Mouse (Mus musculus): ENCODE data around the gene Nfu1. TPM values are rescaled to one million over a fixed set of nuclear protein-coding genes. Genes with fewer than 3 reads are reported as not detected.

Gene Nfu1
- polyA plus RNA-seq, 1 experiment from 2014 or later: 104 TPM

GRCm38 (mm10) chr6:87034395-87034794 lies 25.4 kb downstream of the Nfu1 start:
- Histone ChIP-seq H3K27me3 (replicated peaks; ENCODE audit: control insufficient read depth, insufficient read depth, low read length) (no peaks in the 10 kb centered on the region), H3K9ac (ENCODE audit: low read depth, low read length) (no peak overlapping the region), H3K4me2 (ENCODE audit: low read depth, low read length) (no peak overlapping the region), H3K9me3 (ENCODE audit: control insufficient read depth, low read length) (peaks cover 8% of the 10 kb centered on the region; the same call in 1 of the 2 replicates), H3K4me3 (ENCODE audit: low read depth, low read length) (no peak overlapping the region), H3K36me3 (ENCODE audit: control insufficient read depth, insufficient read depth, low read length) (peaks cover 11% of the 10 kb centered on the region; the same call in 1 of the 2 replicates), H3K27ac (replicated peaks; ENCODE audit: low read depth, low read length) (no peak overlapping the region), H3K4me1 (ENCODE audit: control insufficient read depth, insufficient read depth, low read length) (no peaks in the 10 kb centered on the region)
- WGBS: 90% methylated on average over 3 of the region's 3 CpGs
- DNase-seq (ENCODE audit: low spot score) (no peak), ATAC-seq (ENCODE audit: low read depth) (no peak)

DNA sequence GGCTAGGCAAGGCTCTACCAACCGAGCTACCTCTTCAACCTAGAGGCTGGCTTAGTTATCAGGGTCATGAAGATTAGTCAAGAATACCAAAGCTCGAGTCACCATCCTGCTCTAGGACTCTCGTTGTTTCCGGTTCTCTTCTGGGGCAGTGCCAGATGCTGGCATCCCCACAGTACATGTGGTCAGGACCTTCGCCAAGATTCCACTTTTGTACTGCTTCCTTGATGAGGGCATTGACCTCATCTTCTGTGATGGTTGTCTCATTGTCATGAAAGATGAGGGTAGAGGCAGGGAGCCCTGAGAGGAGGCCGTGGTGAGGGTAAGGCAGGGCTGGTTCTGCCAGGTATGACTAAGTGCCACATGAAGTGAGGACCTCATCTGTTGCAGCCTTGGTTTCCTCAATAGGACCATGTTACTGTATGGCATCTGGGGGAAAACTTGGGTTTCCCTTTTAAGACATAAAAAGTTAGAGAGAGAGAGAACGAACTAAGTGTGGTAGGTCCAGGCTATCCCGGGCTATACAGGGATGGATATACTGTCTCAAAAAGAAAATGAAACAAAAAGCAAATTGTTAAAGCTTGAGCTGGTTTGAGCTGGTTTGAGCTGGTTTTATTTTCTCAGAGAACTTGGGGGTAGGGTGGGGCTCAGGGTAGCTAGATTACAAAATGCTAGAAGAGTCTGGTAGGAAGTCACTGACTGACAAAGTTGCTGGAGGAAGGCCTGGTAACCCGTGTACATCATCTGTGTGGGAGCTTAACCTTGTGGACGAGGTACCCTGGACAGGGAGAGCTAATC lies 29.0 kb downstream of the Nfu1 start:
- Histone ChIP-seq H3K9me3 (ENCODE audit: control insufficient read depth, low read length) (peaks cover 8% of the 10 kb centered on the region; the same call in 1 of the 2 replicates), H3K4me1 (ENCODE audit: control insufficient read depth, insufficient read depth, low read length) (0 out of 2 replicates have a peak, but pooled peaks cover 5% of the 10 kb centered on the region), H3K36me3 (ENCODE audit: control insufficient read depth, insufficient read depth, low read length) (no peaks in the 10 kb centered on the region; the same call in 1 of the 2 replicates), H3K4me2 (ENCODE audit: low read depth, low read length) (no peak overlapping the region), H3K27me3 (replicated peaks; ENCODE audit: control insufficient read depth, insufficient read depth, low read length) (no peaks in the 10 kb centered on the region), H3K9ac (ENCODE audit: low read depth, low read length) (no peak overlapping the region), H3K27ac (replicated peaks; ENCODE audit: low read depth, low read length) (no peak overlapping the region), H3K4me3 (ENCODE audit: low read depth, low read length) (no peak overlapping the region)
- no peak for DNase-seq (ENCODE audit: low spot score)
- 79% methylated on average over 10 of the region's 10 CpGs for WGBS
- no peak for ATAC-seq (ENCODE audit: low read depth)

DNA sequence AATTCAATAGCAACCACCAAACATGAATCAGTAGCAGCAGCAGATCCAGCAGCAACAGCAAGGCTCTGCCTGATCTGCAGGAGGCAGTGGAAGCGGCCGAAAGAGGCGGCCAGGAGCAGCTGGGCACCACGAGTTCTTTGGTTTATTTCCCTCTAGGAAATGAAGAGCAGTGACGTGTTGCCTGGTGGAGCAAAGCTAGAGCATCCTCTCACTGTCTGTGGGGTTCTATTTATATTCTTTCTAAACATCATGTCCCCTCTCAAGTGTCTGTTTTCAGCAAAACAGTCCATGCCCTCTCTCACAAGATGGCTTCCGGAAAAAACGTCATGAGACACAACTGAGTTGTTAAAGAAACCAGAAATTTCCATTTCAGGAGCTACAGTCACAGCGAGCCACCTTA lies 30.1 kb downstream of the Nfu1 start:
- ATAC-seq (ENCODE audit: low read depth): no peak
- H3K27ac ChIP-seq (replicated peaks; ENCODE audit: low read depth, low read length): no peak overlapping the region
- no peaks in the 10 kb centered on the region for H3K27me3 ChIP-seq (replicated peaks; ENCODE audit: control insufficient read depth, insufficient read depth, low read length)
- H3K36me3 ChIP-seq (ENCODE audit: control insufficient read depth, insufficient read depth, low read length): no peaks in the 10 kb centered on the region; the same call in 1 of the 2 replicates
- WGBS: 87% methylated on average over 8 of the region's 8 CpGs
- H3K4me1 ChIP-seq (ENCODE audit: control insufficient read depth, insufficient read depth, low read length): peaks cover 14% of the 10 kb centered on the region; the same call in 1 of the 2 replicates
- DNase-seq (ENCODE audit: low spot score): no peak
- H3K9ac ChIP-seq (ENCODE audit: low read depth, low read length): no peak overlapping the region
- peaks cover 8% of the 10 kb centered on the region; the same call in 1 of the 2 replicates for H3K9me3 ChIP-seq (ENCODE audit: control insufficient read depth, low read length)
- no peak overlapping the region for H3K4me2 ChIP-seq (ENCODE audit: low read depth, low read length)
- no peak overlapping the region for H3K4me3 ChIP-seq (ENCODE audit: low read depth, low read length)

DNA sequence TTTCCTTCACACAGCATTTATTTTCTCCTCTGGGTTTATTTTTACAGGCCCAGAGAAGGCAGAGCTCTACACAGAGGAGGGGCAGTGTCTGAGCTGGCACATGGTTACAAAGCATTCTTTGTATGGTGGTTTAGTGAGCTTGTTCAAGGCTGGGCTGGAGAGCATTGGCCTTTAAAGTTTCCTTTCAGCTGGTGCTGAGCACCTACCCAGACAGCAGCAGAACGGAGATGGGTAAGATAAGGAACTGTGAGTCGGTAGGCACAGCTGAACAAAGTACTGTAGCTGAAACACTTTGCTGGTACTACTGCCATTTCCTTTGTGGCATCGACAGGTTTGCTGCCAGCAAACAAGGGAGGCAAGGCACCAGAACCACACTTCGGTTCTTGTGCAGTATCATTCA lies 31.9 kb downstream of the Nfu1 start:
- no peak overlapping the region for H3K4me3 ChIP-seq (ENCODE audit: low read depth, low read length)
- H3K4me1 ChIP-seq (ENCODE audit: control insufficient read depth, insufficient read depth, low read length): peaks cover 17% of the 10 kb centered on the region; the same call in 1 of the 2 replicates
- no peak for ATAC-seq (ENCODE audit: low read depth)
- DNase-seq (ENCODE audit: low spot score): peak; percentile 38
- no peak overlapping the region for H3K4me2 ChIP-seq (ENCODE audit: low read depth, low read length)
- H3K27me3 ChIP-seq (replicated peaks; ENCODE audit: control insufficient read depth, insufficient read depth, low read length): no peaks in the 10 kb centered on the region
- peak overlapping the region; percentile 99 for H3K27ac ChIP-seq (replicated peaks; ENCODE audit: low read depth, low read length)
- peaks cover 8% of the 10 kb centered on the region; the same call in 1 of the 2 replicates for H3K9me3 ChIP-seq (ENCODE audit: control insufficient read depth, low read length)
- WGBS: 58% methylated on average over 4 of the region's 4 CpGs
- H3K36me3 ChIP-seq (ENCODE audit: control insufficient read depth, insufficient read depth, low read length): no peaks in the 10 kb centered on the region; the same call in 1 of the 2 replicates
- H3K9ac ChIP-seq (ENCODE audit: low read depth, low read length): no peak overlapping the region

DNA sequence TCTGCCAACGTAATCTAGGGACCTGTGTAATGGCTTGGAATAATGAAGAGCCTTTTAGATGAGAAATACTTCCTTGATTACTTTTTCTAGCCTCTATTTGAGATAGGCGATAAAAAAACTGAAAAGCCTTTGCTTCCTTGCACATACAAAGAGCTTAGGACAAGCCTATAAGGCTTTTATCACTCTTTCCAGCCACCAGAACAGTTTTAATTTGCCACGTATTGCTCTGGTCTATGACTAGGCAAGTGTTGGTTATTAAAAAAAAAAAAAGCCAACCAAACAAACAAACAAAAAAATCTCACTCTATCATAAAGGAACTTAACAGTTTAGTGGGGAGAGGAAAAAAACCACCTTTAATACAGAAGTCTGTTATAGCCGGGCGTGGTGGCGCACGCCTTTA lies 32.4 kb downstream of the Nfu1 start:
- ATAC-seq (ENCODE audit: low read depth) (no peak), DNase-seq (ENCODE audit: low spot score) (no peak)
- no peaks in the 10 kb centered on the region; the same call in 1 of the 2 replicates for H3K36me3 ChIP-seq (ENCODE audit: control insufficient read depth, insufficient read depth, low read length)
- H3K4me1 ChIP-seq (ENCODE audit: control insufficient read depth, insufficient read depth, low read length): peaks cover 17% of the 10 kb centered on the region; the same call in 1 of the 2 replicates
- peak overlapping the region; percentile 99 for H3K27ac ChIP-seq (replicated peaks; ENCODE audit: low read depth, low read length)
- peak overlapping the region; percentile 100; the same call in 1 of the 2 replicates for H3K4me3 ChIP-seq (ENCODE audit: low read depth, low read length)
- peaks cover 7% of the 10 kb centered on the region; the same call in 1 of the 2 replicates for H3K9me3 ChIP-seq (ENCODE audit: control insufficient read depth, low read length)
- H3K4me2 ChIP-seq (ENCODE audit: low read depth, low read length): peak overlapping the region; percentile 77
- 88% methylated on average over 7 of the region's 7 CpGs for whole genome bisulfite sequencing
- no peaks in the 10 kb centered on the region for H3K27me3 ChIP-seq (replicated peaks; ENCODE audit: control insufficient read depth, insufficient read depth, low read length)
- H3K9ac ChIP-seq (ENCODE audit: low read depth, low read length): peak overlapping the region; percentile 97; the same call in 1 of the 2 replicates

GRCm38 (mm10) chr6:87042004-87042336 lies 32.9 kb downstream of the Nfu1 start:
- Histone ChIP-seq H3K4me1 (ENCODE audit: control insufficient read depth, insufficient read depth, low read length) (peaks cover 17% of the 10 kb centered on the region; the same call in 1 of the 2 replicates), H3K9ac (ENCODE audit: low read depth, low read length) (peak overlapping the region; percentile 97), H3K9me3 (ENCODE audit: control insufficient read depth, low read length) (peaks cover 3% of the 10 kb centered on the region; the same call in 1 of the 2 replicates), H3K36me3 (ENCODE audit: control insufficient read depth, insufficient read depth, low read length) (no peaks in the 10 kb centered on the region; the same call in 1 of the 2 replicates), H3K27me3 (replicated peaks; ENCODE audit: control insufficient read depth, insufficient read depth, low read length) (no peaks in the 10 kb centered on the region), H3K27ac (replicated peaks; ENCODE audit: low read depth, low read length) (peak overlapping the region; percentile 99), H3K4me2 (ENCODE audit: low read depth, low read length) (peak overlapping the region; percentile 77), H3K4me3 (ENCODE audit: low read depth, low read length) (peak overlapping the region; percentile 100)
- ATAC-seq (ENCODE audit: low read depth) (peak; percentile 16), DNase-seq (ENCODE audit: low spot score) (no peak)
- WGBS: under 1% methylated on average over 11 of the region's 11 CpGs

DNA sequence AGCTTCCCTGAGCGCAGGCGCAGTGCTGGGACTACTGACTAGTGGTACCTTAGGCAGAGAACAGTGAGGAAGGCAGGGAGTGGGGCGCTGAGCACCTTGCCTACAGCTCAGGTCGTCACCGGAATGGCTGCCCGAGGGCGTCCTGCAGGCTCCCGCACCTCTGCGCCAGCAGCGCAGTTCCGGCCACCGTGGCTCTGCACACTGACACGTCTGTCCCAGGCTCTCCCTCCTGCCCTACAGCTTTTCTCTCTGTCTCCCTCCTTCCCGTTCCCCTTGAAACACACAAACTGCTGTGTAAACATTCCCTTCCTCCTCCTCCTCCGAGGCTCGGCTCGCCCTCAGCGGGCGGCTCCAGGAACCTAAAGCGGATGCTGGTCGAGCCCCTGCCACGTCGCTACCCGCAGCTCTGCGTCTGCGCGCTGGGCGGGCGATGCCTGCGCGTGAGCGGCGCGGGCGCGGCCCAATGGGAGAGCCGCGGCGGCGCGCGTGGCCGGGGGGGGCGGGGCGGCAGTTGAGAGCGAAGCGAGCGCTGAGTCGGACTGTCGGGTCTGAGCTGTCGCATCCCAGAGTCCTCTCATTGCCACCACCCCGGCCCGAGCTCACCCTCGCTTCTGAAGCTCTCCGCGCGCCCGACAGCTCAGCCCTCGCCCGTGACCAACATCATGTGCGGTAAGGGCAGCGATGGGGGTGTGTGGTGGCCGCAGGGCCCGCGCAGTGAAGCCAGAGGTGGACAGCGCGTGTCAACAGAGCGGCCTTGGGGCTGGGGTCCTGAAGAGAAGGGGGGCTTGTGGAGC lies 33.5 kb downstream of the Nfu1 start, which contains the start of gene Gfpt1:
Gene Gfpt1 (plus strand): TSS at position 510 of the 794 bp plus-strand sequence.
- under 1% methylated on average over 43 of the region's 68 CpGs for WGBS
- peak within 1 kb of the TSS; percentile 99 for H3K27ac ChIP-seq (replicated peaks; ENCODE audit: low read depth, low read length)
- peak; percentile 98 for ATAC-seq (ENCODE audit: low read depth)

GRCm38 (mm10) chr6:87043131-87043516 lies 34.1 kb downstream of the Nfu1 start:
- DNase-seq (ENCODE audit: low spot score) (no peak), ATAC-seq (ENCODE audit: low read depth) (peak; percentile 1; the same call in 1 of the 2 replicates)
- H3K9ac ChIP-seq (ENCODE audit: low read depth, low read length): peak overlapping the region; percentile 97
- no peaks in the 10 kb centered on the region for H3K9me3 ChIP-seq (ENCODE audit: control insufficient read depth, low read length)
- H3K4me3 ChIP-seq (ENCODE audit: low read depth, low read length): peak overlapping the region; percentile 100
- H3K27me3 ChIP-seq (replicated peaks; ENCODE audit: control insufficient read depth, insufficient read depth, low read length): no peaks in the 10 kb centered on the region
- H3K36me3 ChIP-seq (ENCODE audit: control insufficient read depth, insufficient read depth, low read length): 0 out of 2 replicates have a peak, but pooled peaks cover 10% of the 10 kb centered on the region
- H3K4me2 ChIP-seq (ENCODE audit: low read depth, low read length): peak overlapping the region; percentile 77
- peak overlapping the region; percentile 99 for H3K27ac ChIP-seq (replicated peaks; ENCODE audit: low read depth, low read length)
- WGBS: under 1% methylated on average over 9 of the region's 9 CpGs
- H3K4me1 ChIP-seq (ENCODE audit: control insufficient read depth, insufficient read depth, low read length): peaks cover 17% of the 10 kb centered on the region; the same call in 1 of the 2 replicates

More for the DNA sequence above, 33.5 kb downstream of the Nfu1 start, which contains the start of gene Gfpt1:
- peak; percentile 98 for DNase-seq (ENCODE audit: low spot score)
- H3K9me3 ChIP-seq (ENCODE audit: control insufficient read depth, low read length): no peaks in the 10 kb centered on the region
- peak within 1 kb of the TSS; percentile 77 for H3K4me2 ChIP-seq (ENCODE audit: low read depth, low read length)
- H3K27me3 ChIP-seq (replicated peaks; ENCODE audit: control insufficient read depth, insufficient read depth, low read length): no peaks in the 10 kb centered on the region
- peak within 1 kb of the TSS; percentile 100 for H3K4me3 ChIP-seq (ENCODE audit: low read depth, low read length)
- peaks cover 17% of the 10 kb centered on the region; the same call in 1 of the 2 replicates for H3K4me1 ChIP-seq (ENCODE audit: control insufficient read depth, insufficient read depth, low read length)
- 0 out of 2 replicates have a peak, but pooled peaks cover 4% of the 10 kb centered on the region for H3K36me3 ChIP-seq (ENCODE audit: control insufficient read depth, insufficient read depth, low read length)
- H3K9ac ChIP-seq (ENCODE audit: low read depth, low read length): peak within 1 kb of the TSS; percentile 97
